Mouse (Mus musculus) bone marrow macrophage, adult 2 months (primary cell): ENCODE results near the gene Grm7. TPM values are rescaled to one million over a fixed set of nuclear protein-coding genes. Genes with fewer than 3 reads are reported as not detected.

ENCODE experiments used
- H3K27ac ChIP-seq: 2 replicates; pipeline ENCODE4 v1.5.1; 2012; ENCODE audit warnings: low read depth, low read length; ENCODE audit not compliant: insufficient read depth
- H3K4me1 ChIP-seq: 2 replicates; pipeline ENCODE4 v1.6.1; 2012; ENCODE audit warnings: low read length; ENCODE audit not compliant: control insufficient read depth, insufficient read depth
- H3K4me3 ChIP-seq: 2 replicates; pipeline ENCODE4 v1.5.1; 2012; ENCODE audit warnings: mild to moderate bottlenecking, low read length, moderate library complexity; ENCODE audit not compliant: insufficient read depth
- CTCF ChIP-seq: IDR thresholded peaks from 2 replicates; pipeline ENCODE4 v1.5.1; 2012; ENCODE audit warnings: low read depth, mild to moderate bottlenecking, low read length, moderate library complexity
- POLR2A ChIP-seq: IDR thresholded peaks from 2 replicates; pipeline ENCODE4 v1.6.1; 2012; ENCODE audit warnings: mild to moderate bottlenecking, low read depth, low read length, borderline replicate concordance
- polyA plus RNA-seq: library from polyadenylated mRNA; stranded (reverse); fragments of >200 nt; gene quantifications from 2 replicates; pipeline ENCODE4 v1.2.4, GENCODE M21; 2012; ENCODE audit not compliant: missing spikeins, insufficient read depth, insufficient read length

The Grm7 gene
- polyA plus RNA-seq, 1 experiment, result not detected

DNA sequence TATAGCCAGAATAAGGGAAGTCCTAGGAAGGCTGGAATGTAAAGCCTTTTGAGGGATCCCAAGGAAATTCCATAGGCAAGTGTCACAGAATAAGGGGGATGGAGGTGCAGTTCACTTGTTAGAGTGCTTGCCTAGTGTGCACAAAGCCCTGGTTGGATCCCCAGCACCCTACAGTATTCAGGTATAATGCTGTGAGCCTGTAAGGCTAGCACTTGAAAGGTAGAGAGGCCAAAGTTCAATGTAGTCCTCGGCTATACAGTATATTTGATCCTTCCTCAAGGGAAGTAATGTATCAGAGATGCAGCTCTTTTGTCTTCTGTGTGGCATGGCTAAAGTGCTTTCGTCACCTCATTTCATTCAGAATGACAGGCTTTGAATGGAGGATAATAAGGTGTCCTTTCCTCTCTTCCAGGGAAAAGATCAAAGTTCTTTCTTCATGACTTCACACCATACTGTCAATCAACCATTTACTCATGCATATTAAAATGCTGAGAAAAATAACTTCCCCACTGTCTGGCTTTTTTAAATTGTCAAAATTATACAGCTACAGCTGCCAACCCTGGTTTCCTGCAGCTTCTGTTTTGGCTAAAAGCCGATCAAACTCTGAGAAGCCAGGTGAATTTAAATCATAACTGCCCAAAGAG is 658.7 kb downstream of the Grm7 start:
- Histone ChIP-seq H3K4me3 (no peak overlapping the region), H3K4me1 (no peaks in the 10 kb centered on the region), H3K27ac (no peak overlapping the region)
- TF ChIP-seq POLR2A (no peak), CTCF (no peak)

DNA sequence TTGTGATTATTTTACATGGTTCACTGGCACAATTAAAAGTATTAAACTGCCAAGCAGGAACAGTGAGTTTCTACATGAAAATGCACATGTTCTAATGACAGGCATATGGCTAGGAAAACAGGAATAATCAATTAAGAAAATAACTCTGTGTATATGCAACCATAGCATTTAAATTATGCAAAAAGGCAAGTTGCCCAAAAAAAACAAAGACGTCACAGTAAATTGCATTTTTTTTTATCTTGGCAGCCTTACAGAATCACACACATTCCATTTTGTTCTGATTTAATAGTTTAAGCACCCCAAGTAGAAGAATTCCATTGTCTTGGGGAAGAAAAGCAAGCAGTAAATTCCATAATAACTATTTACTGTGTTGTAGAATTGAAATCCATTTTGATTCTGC is 716.3 kb downstream of the Grm7 start:
- H3K4me3 ChIP-seq, result no peak overlapping the region
- TF ChIP-seq POLR2A (no peak), CTCF (no peak)
- H3K27ac ChIP-seq, result no peak overlapping the region
- no peaks in the 10 kb centered on the region for H3K4me1 ChIP-seq

DNA sequence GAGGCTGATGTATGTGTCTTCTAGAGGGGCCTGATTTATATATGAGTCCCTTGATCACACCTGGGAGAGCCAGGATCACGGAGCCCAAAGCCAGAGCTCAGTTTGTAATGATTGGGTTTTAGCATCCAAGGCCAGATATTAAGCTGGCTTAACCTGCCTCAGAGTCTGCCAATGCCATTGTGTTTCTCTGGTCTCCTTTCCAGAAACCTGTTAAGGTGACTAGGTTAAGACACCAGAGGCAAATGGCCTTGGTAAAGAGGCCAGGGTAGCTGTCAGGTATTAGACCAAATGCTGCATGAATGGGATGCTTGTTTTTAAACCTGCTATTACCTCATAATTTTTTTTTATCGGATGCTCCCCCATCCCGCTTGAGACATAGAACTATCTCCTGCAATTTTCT is 722.7 kb downstream of the Grm7 start:
- Histone ChIP-seq H3K4me1 (no peaks in the 10 kb centered on the region), H3K4me3 (no peak overlapping the region), H3K27ac (no peak overlapping the region)
- TF ChIP-seq CTCF (no peak), POLR2A (no peak)

DNA sequence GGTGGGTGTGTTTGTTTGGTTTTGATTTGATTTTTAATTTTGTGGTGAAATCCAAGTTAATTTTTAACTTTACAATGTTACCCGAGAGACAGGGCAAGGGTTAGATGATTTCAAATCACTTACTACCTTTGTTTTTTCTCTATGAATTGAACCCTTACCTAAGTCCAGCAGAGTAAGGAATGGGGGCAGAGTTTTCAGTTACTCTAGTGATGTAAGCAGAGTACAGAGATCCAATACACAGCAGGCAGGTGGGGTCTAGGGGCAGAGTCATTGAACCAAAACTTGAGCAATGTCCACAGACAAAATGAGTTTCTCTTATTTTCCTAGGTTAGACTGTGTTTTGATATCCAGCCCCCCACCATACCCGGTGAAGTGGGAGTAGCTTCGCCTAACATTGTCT is 723.2 kb downstream of the Grm7 start:
- no peak overlapping the region for H3K27ac ChIP-seq
- no peaks in the 10 kb centered on the region for H3K4me1 ChIP-seq
- H3K4me3 ChIP-seq, result no peak overlapping the region

DNA sequence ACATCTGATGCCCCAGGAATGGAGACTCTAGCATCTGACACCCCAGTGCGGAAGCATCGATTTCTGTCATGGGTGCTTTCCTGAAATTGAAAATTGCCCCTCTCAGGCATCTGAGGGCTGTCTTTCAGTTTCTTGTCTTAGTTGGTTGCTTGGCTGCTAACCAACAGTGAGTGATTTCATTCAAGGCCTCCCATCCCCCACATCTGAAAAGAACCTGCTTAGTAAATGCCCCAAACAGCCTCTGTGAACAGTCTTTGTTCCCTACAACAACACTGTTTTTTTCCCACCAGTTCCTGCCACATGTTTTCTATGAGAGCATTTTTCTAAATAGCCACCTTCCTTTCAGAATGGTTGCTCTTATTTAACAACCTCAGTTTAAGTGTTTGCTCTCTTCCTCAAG is 723.6 kb downstream of the Grm7 start:
- Histone ChIP-seq H3K4me1 (no peaks in the 10 kb centered on the region), H3K4me3 (no peak overlapping the region), H3K27ac (no peak overlapping the region)
- TF ChIP-seq POLR2A (no peak), CTCF (no peak)

More for the DNA sequence above, 723.2 kb downstream of the Grm7 start:
- no peak for TF ChIP-seq CTCF
- no peak for TF ChIP-seq POLR2A

DNA sequence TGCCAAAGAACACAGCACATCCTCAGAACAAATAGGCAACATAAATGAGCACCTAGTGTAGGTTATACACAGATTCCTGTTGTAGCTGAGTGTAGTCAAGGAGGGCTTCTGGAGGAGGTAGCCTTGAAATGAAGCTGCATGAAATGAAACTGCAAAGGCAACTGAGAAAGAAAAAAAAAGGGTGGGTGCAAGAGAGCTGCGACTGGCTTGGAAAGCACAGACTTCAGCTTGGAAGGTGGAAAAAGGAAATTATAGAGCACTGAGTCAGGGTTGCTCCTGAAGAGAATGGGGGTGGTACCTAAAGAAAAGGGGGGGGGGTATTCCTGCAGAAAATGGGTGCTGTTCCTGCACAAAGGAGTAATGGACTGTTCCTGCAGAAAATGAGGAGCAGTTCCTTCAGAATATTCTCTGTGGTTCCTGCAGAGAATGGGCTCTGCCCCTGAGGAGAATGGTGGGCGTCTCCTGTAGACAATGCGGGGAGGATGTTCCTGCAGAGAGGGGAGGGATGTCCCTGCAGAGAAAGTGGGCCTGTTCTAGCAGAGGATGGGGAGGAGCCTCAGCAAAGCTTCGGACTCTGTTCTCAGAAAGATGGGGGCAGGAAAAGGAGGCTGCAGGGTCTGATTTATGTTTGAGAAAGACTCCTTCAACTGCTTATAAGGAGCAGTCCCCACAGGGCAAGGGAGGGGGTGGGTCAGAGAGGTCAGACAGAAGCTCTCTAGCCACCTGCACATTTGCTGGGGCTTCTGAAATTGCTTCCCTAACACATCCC is 726.4 kb downstream of the Grm7 start:
- Histone ChIP-seq H3K27ac (no peak overlapping the region), H3K4me3 (no peak overlapping the region), H3K4me1 (no peaks in the 10 kb centered on the region)
- TF ChIP-seq POLR2A, result no peak
- no peak for TF ChIP-seq CTCF

DNA sequence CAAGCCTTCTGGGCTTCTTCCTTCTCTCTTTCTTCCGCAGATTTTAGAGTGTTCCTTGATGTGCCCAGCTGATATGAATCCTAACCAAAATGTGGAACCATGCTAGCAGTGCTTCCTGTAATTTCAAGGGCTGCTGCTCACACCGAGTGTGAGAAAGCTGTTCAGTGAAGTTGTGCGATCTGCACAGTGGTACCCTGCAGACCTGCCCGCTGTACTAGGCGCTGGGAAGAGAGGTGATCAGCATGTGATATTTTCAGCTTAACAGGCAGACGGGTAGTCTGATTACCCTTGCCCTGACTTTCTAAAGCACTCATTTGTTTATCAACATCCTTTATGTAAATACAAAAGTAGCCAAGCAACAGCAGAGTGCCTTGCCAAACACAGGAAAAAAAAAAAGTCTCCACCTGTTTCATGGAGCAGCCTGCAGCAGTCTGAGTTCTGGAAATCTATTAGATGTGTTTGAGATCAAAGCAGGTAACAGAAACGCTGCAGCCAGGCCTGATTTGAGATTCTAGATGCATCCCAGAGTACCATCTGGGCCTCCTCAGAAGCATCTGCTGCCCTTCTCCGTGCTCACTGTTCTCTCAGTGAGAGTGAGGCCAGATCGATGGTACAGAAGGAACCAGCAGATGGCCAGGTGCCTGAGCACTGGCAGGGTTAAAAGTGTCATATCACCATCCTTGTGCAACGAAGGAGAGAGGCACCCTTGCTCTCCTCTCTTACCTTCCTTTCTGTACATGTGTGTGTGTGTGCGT is 727.4 kb downstream of the Grm7 start:
- no peak for TF ChIP-seq POLR2A
- no peak for TF ChIP-seq CTCF
- H3K27ac ChIP-seq, result no peak overlapping the region
- H3K4me1 ChIP-seq, result no peaks in the 10 kb centered on the region
- H3K4me3 ChIP-seq, result no peak overlapping the region

DNA sequence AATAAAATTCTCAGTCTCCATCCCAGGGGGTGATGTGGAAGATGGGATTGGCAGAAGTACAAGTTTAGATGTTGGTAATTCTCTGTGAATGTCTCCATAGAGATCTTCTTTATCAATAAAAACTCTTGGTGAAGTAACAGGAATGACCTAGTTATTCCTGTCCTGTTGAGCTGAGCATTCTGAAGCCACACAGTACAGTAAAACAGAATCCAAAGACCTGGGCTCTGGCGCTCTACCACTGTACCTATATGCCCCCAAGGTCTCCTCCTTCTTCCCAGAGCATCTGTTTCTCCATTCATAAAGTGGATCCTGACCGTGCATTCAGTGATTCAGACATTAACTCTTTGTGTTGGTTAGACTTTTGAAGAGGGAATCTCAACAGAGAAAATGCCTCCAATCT is 735.3 kb downstream of the Grm7 start:
- no peak overlapping the region for H3K27ac ChIP-seq
- no peak overlapping the region for H3K4me3 ChIP-seq
- H3K4me1 ChIP-seq, result no peaks in the 10 kb centered on the region
- TF ChIP-seq POLR2A (no peak), CTCF (no peak)

DNA sequence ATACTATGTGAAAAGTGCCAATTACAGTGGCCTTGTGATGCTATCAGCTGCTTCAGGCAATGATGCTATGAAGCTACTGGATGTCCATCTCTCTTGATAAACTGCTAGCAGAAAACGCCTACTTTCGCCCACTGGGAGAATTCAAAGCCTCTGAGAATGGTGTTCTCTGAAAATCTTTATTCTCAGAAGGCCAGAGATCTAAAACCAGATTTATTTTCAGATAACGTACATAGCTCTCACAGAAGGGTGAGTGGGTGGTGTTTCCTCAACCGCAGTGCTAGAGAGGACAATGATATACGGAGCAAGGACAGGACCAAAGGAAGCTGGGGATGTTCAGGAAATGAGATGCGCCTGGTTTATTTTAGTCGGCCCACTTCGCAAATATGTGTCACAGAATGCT is 763.4 kb downstream of the Grm7 start:
- H3K4me3 ChIP-seq, result no peak overlapping the region
- no peak for TF ChIP-seq CTCF
- TF ChIP-seq POLR2A, result no peak
- H3K4me1 ChIP-seq, result no peaks in the 10 kb centered on the region
- H3K27ac ChIP-seq, result no peak overlapping the region

DNA sequence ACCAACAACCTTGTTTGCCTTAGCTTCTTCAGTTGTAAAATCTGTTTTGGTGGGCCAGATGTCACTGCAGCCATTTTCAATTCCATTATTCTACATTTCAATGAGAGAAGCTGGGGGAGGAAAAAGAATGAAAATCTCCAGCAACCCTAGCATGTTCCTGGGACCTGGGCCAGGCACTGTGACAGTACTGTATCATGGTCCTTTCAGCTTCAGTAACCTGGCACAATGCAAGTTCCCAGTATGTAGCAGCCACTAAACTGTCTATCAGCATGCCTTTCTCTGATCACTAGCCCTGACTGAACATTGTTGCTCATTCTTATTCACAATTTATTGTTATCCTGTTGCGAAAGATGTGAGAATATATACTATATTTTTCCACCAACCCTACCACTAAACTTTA is 779.4 kb downstream of the Grm7 start:
- no peaks in the 10 kb centered on the region for H3K4me1 ChIP-seq
- H3K4me3 ChIP-seq, result no peak overlapping the region
- no peak overlapping the region for H3K27ac ChIP-seq
- TF ChIP-seq POLR2A, result no peak
- TF ChIP-seq CTCF, result no peak
